Mouse (Mus musculus) layer of hippocampus, postnatal 14 days (tissue): ENCODE measurements around the gene Spa17. TPM values are rescaled to one million over a fixed set of nuclear protein-coding genes. Genes with fewer than 3 reads are reported as not detected.

ENCODE experiments used
- DNase-seq, 2 experiments: peaks; one replicate each; pipeline ENCODE4 v3.0.0; 2021 to 2022; ENCODE audit warnings: low spot score in 2 of 2, mixed read lengths in 1 of 2
- total RNA-seq, 2 experiments: library from RNA; stranded (reverse); gene quantifications; 2 replicates each; pipeline ENCODE4 v1.2.3; 2021

Gene Spa17
- total RNA-seq, 2 experiments from 2014 or later = 1.5 to 4.3 TPM

GRCm38 (mm10) chr9:37623981-37624380, 10.5 kb upstream of the Spa17 start:
- DNase-seq = no peak

- DNase-seq = peak; percentile 49 to 62
Measured at GRCm38 (mm10) chr9:37621290-37621689, 7.8 kb upstream of the Spa17 start.

- peak in 1 of 2 experiments; percentile 63 for DNase-seq
Measured at GRCm38 (mm10) chr9:37616770-37617169, 3.2 kb upstream of the Spa17 start.

- no peak for DNase-seq
Measured at GRCm38 (mm10) chr9:37615220-37615619, 1.7 kb upstream of the Spa17 start.

GRCm38 (mm10) chr9:37614316-37614715, 794 bp upstream of the Spa17 start:
- DNase-seq = no peak

GRCm38 (mm10) chr9:37613911-37614280, 374 bp upstream of the Spa17 start:
- no peak for DNase-seq

GRCm38 (mm10) chr9:37609558-37609957, 4.0 kb downstream of the Spa17 start:
- no peak for DNase-seq

- no peak for DNase-seq
Measured at GRCm38 (mm10) chr9:37605089-37605488, 8.4 kb downstream of the Spa17 start.

GRCm38 (mm10) chr9:37600538-37601205, 12.8 kb downstream of the Spa17 start:
- DNase-seq = no peak

- no peak for DNase-seq
Measured at GRCm38 (mm10) chr9:37598637-37599036, 14.9 kb downstream of the Spa17 start.

GRCm38 (mm10) chr9:37595570-37595969, 18.0 kb downstream of the Spa17 start:
- no peak for DNase-seq

- DNase-seq = no peak
Measured at GRCm38 (mm10) chr9:37593690-37594089, 19.8 kb downstream of the Spa17 start.

GRCm38 (mm10) chr9:37592633-37593032, 20.9 kb downstream of the Spa17 start:
- DNase-seq = no peak

GRCm38 (mm10) chr9:37592025-37592424, 21.5 kb downstream of the Spa17 start:
- no peak for DNase-seq

- no peak for DNase-seq
Measured at GRCm38 (mm10) chr9:37590381-37590780, 23.1 kb downstream of the Spa17 start.

GRCm38 (mm10) chr9:37586718-37587117, 26.8 kb downstream of the Spa17 start:
- DNase-seq = no peak

- no peak for DNase-seq
Measured at GRCm38 (mm10) chr9:37583594-37583993, 29.9 kb downstream of the Spa17 start.

GRCm38 (mm10) chr9:37576436-37576930, 37.0 kb downstream of the Spa17 start:
- peak; percentile 40 to 53 for DNase-seq

GRCm38 (mm10) chr9:37572204-37572876, 41.2 kb downstream of the Spa17 start:
- DNase-seq = no peak

- DNase-seq = no peak
Measured at GRCm38 (mm10) chr9:37569231-37569835, 44.2 kb downstream of the Spa17 start.

- DNase-seq = no peak
Measured at GRCm38 (mm10) chr9:37568605-37569214, 44.8 kb downstream of the Spa17 start.
